Mouse (Mus musculus) cerebellum, adult 2 months (tissue): ENCODE measurements at regions not wholly inside any gene's neighbourhood (a gene's known extent, or its start where the extent isn't known, plus 50 kb on each side); places are given as distances from the start of the nearest gene placed in this dataset.

Source experiments
- DNase-seq, 2 experiments: peaks; one replicate each; pipeline ENCODE4 v3.0.0; 2021
- H3K27ac ChIP-seq: fragments of 200-500 bp; 2 replicates; pipeline ENCODE4 v1.5.1; 2012; ENCODE audit warnings: low read length, control low read depth, inconsistent platforms; ENCODE audit not compliant: insufficient read depth
- H3K27me3 ChIP-seq: fragments of 200-500 bp; 2 replicates; pipeline ENCODE4 v1.6.1; 2012; ENCODE audit warnings: inconsistent platforms, mild to moderate bottlenecking, low read length, moderate library complexity; ENCODE audit not compliant: control insufficient read depth, insufficient read depth
- H3K4me1 ChIP-seq: fragments of 200-500 bp; 2 replicates; pipeline ENCODE4 v1.6.1; 2011; ENCODE audit warnings: low read length; ENCODE audit not compliant: control insufficient read depth, insufficient read depth
- H3K4me3 ChIP-seq: fragments of 200-500 bp; replicated peaks from 2 replicates; pipeline ENCODE3; 2011; ENCODE audit warnings: mild to moderate bottlenecking, low read depth, low read length, control low read depth; ENCODE audit not compliant: insufficient read depth
- CTCF ChIP-seq: fragments of 200-500 bp; IDR thresholded peaks from 2 replicates; pipeline ENCODE4 v1.5.1; 2011; ENCODE audit warnings: low read depth, mild to moderate bottlenecking, control low read depth, low read length, moderate library complexity, borderline replicate concordance; ENCODE audit not compliant: insufficient read depth
- POLR2A ChIP-seq: fragments of 200-500 bp; IDR thresholded peaks from 2 replicates; pipeline ENCODE4 v1.6.1; 2011; ENCODE audit warnings: low read length, control low read depth, borderline replicate concordance; ENCODE audit not compliant: insufficient read depth
- WGBS: fragments of 180-500 bp; shearing (Covaris S2); methylation state at CpG from one replicate; pipeline ENCODE4 v1.1.7; 2018; 5-methylcytosine and 5-hydroxymethylcytosine counted together

- Histone ChIP-seq H3K27me3 (no peaks in the 10 kb centered on the region), H3K4me3 (no peak overlapping the region), H3K4me1 (peaks cover 21% of the 10 kb centered on the region), H3K27ac (peak overlapping the region; percentile 86)
- TF ChIP-seq CTCF: no peak
- 0 out of 2 replicates have a peak, but pooled peaks have one; percentile 18 for TF ChIP-seq POLR2A
- peak; percentile 42 to 53 for DNase-seq
- 64% methylated on average over 4 of the region's 4 CpGs for WGBS
Observed at GRCm38 (mm10) chr14:64595891-64596290, 491.8 kb downstream of the Prss52 start.

DNA sequence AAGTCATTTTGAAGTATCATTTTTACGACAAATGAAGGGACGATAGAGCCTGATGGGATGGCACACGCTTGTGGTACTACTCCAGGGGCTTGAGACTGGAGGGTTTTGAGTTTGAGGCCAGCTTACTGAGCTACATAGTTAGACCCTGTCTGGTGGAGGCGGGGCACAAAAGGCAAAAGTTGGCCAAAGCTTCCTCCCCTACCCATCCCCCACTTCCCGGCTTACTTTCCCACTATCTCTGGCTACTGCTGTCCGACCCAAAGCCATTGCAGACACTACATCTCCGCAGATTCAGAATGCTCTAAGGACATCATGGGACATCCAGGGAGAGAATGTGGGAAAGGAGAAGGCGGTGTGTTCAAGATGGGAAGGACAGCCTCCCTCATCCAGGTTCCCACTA, 493.1 kb downstream of the Prss52 start:
- no peak for DNase-seq
- Histone ChIP-seq H3K27me3 (no peaks in the 10 kb centered on the region), H3K4me1 (peaks cover 21% of the 10 kb centered on the region), H3K4me3 (no peak overlapping the region), H3K27ac (no peak overlapping the region)
- WGBS: 78% methylated on average over 8 of the region's 8 CpGs
- TF ChIP-seq CTCF: no peak
- 0 out of 2 replicates have a peak, but pooled peaks have one; percentile 7 for TF ChIP-seq POLR2A
